Mouse (Mus musculus): ENCODE data around the gene Meis2. TPM values are rescaled to one million over a fixed set of nuclear protein-coding genes. Genes with fewer than 3 reads are reported as not detected.

Meis2 gene
- polyA plus RNA-seq, 1 experiment from 2014 or later = 117 TPM

- Histone ChIP-seq H3K4me3 (ENCODE audit: low read depth, low read length) (no peak overlapping the region), H3K27me3 (ENCODE audit: control insufficient read depth, insufficient read depth, low read length) (no peaks in the 10 kb centered on the region), H3K27ac (ENCODE audit: low read depth, low read length) (no peak overlapping the region), H3K4me2 (ENCODE audit: low read depth) (no peak overlapping the region), H3K9ac (ENCODE audit: low read length) (no peak overlapping the region), H3K36me3 (ENCODE audit: control insufficient read depth, insufficient read depth, low read length) (no peaks in the 10 kb centered on the region), H3K9me3 (ENCODE audit: control insufficient read depth, low read length) (no peaks in the 10 kb centered on the region), H3K4me1 (ENCODE audit: control insufficient read depth, insufficient read depth, low read length) (peaks cover 7% of the 10 kb centered on the region; the same call in 1 of the 2 replicates)
- 84% methylated on average over 3 of the region's 3 CpGs for WGBS
- ATAC-seq (ENCODE audit: insufficient read depth, low FRiP score, low TSS enrichment) (no peak), DNase-seq (ENCODE audit: low spot score) (no peak)
These were observed 139.9 kb downstream of the Meis2 start for GRCm38 (mm10) chr2:115925744-115926143.

GRCm38 (mm10) chr2:115924472-115924871, 141.2 kb downstream of the Meis2 start:
- WGBS = 92% methylated on average over 6 of the region's 6 CpGs
- Histone ChIP-seq H3K36me3 (ENCODE audit: control insufficient read depth, insufficient read depth, low read length) (no peaks in the 10 kb centered on the region), H3K9me3 (ENCODE audit: control insufficient read depth, low read length) (no peaks in the 10 kb centered on the region), H3K27ac (ENCODE audit: low read depth, low read length) (no peak overlapping the region), H3K9ac (ENCODE audit: low read length) (no peak overlapping the region), H3K4me3 (ENCODE audit: low read depth, low read length) (no peak overlapping the region), H3K4me2 (ENCODE audit: low read depth) (no peak overlapping the region), H3K4me1 (ENCODE audit: control insufficient read depth, insufficient read depth, low read length) (peaks cover 7% of the 10 kb centered on the region; the same call in 1 of the 2 replicates), H3K27me3 (ENCODE audit: control insufficient read depth, insufficient read depth, low read length) (no peaks in the 10 kb centered on the region)
- no peak for ATAC-seq (ENCODE audit: insufficient read depth, low FRiP score, low TSS enrichment)
- no peak for DNase-seq (ENCODE audit: low spot score)

GRCm38 (mm10) chr2:115923247-115923646, 142.4 kb downstream of the Meis2 start:
- Histone ChIP-seq H3K4me2 (ENCODE audit: low read depth) (no peak overlapping the region), H3K9me3 (ENCODE audit: control insufficient read depth, low read length) (no peaks in the 10 kb centered on the region), H3K27ac (ENCODE audit: low read depth, low read length) (no peak overlapping the region), H3K9ac (ENCODE audit: low read length) (no peak overlapping the region), H3K4me3 (ENCODE audit: low read depth, low read length) (no peak overlapping the region), H3K4me1 (ENCODE audit: control insufficient read depth, insufficient read depth, low read length) (peaks cover 7% of the 10 kb centered on the region; the same call in 1 of the 2 replicates), H3K27me3 (ENCODE audit: control insufficient read depth, insufficient read depth, low read length) (no peaks in the 10 kb centered on the region), H3K36me3 (ENCODE audit: control insufficient read depth, insufficient read depth, low read length) (no peaks in the 10 kb centered on the region; the same call in 1 of the 2 replicates)
- DNase-seq (ENCODE audit: low spot score) = peak; percentile 61
- ATAC-seq (ENCODE audit: insufficient read depth, low FRiP score, low TSS enrichment) = peak; percentile 72; the same call in 1 of the 2 replicates
- WGBS = 23% methylated on average over 6 of the region's 6 CpGs

- no peak overlapping the region for H3K4me3 ChIP-seq (ENCODE audit: low read depth, low read length)
- H3K9ac ChIP-seq (ENCODE audit: low read length) = no peak overlapping the region
- peaks cover 8% of the 10 kb centered on the region for H3K4me1 ChIP-seq (ENCODE audit: control insufficient read depth, insufficient read depth, low read length)
- H3K36me3 ChIP-seq (ENCODE audit: control insufficient read depth, insufficient read depth, low read length) = no peaks in the 10 kb centered on the region; the same call in 1 of the 2 replicates
- ATAC-seq (ENCODE audit: insufficient read depth, low FRiP score, low TSS enrichment) (no peak), DNase-seq (ENCODE audit: low spot score) (no peak)
- 91% methylated on average over 9 of the region's 9 CpGs for WGBS
- H3K27ac ChIP-seq (ENCODE audit: low read depth, low read length) = no peak overlapping the region
- H3K4me2 ChIP-seq (ENCODE audit: low read depth) = no peak overlapping the region
- no peaks in the 10 kb centered on the region for H3K9me3 ChIP-seq (ENCODE audit: control insufficient read depth, low read length)
- H3K27me3 ChIP-seq (ENCODE audit: control insufficient read depth, insufficient read depth, low read length) = no peaks in the 10 kb centered on the region
These were observed 144.0 kb downstream of the Meis2 start for GRCm38 (mm10) chr2:115921687-115922086.

- no peaks in the 10 kb centered on the region; the same call in 1 of the 2 replicates for H3K36me3 ChIP-seq (ENCODE audit: control insufficient read depth, insufficient read depth, low read length)
- H3K27me3 ChIP-seq (ENCODE audit: control insufficient read depth, insufficient read depth, low read length) = no peaks in the 10 kb centered on the region
- H3K9me3 ChIP-seq (ENCODE audit: control insufficient read depth, low read length) = no peaks in the 10 kb centered on the region
- 52% methylated on average over 5 of the region's 5 CpGs for WGBS
- DNase-seq (ENCODE audit: low spot score) (no peak), ATAC-seq (ENCODE audit: insufficient read depth, low FRiP score, low TSS enrichment) (no peak)
- H3K4me3 ChIP-seq (ENCODE audit: low read depth, low read length) = no peak overlapping the region
- H3K27ac ChIP-seq (ENCODE audit: low read depth, low read length) = no peak overlapping the region
- peaks cover 16% of the 10 kb centered on the region for H3K4me1 ChIP-seq (ENCODE audit: control insufficient read depth, insufficient read depth, low read length)
- H3K4me2 ChIP-seq (ENCODE audit: low read depth) = no peak overlapping the region
- no peak overlapping the region for H3K9ac ChIP-seq (ENCODE audit: low read length)
These were observed 145.2 kb downstream of the Meis2 start for GRCm38 (mm10) chr2:115920336-115920951.

- Histone ChIP-seq H3K27ac (ENCODE audit: low read depth, low read length) (no peak overlapping the region), H3K27me3 (ENCODE audit: control insufficient read depth, insufficient read depth, low read length) (no peaks in the 10 kb centered on the region), H3K9me3 (ENCODE audit: control insufficient read depth, low read length) (no peaks in the 10 kb centered on the region), H3K36me3 (ENCODE audit: control insufficient read depth, insufficient read depth, low read length) (no peaks in the 10 kb centered on the region; the same call in 1 of the 2 replicates), H3K4me2 (ENCODE audit: low read depth) (no peak overlapping the region), H3K4me3 (ENCODE audit: low read depth, low read length) (no peak overlapping the region), H3K9ac (ENCODE audit: low read length) (no peak overlapping the region), H3K4me1 (ENCODE audit: control insufficient read depth, insufficient read depth, low read length) (peaks cover 9% of the 10 kb centered on the region)
- DNase-seq (ENCODE audit: low spot score) (no peak), ATAC-seq (ENCODE audit: insufficient read depth, low FRiP score, low TSS enrichment) (no peak)
- 83% methylated on average over 14 of the region's 14 CpGs for WGBS
These were observed 146.2 kb downstream of the Meis2 start for GRCm38 (mm10) chr2:115919141-115920071.

GRCm38 (mm10) chr2:115918561-115918960, 147.1 kb downstream of the Meis2 start:
- Histone ChIP-seq H3K4me3 (ENCODE audit: low read depth, low read length) (no peak overlapping the region), H3K36me3 (ENCODE audit: control insufficient read depth, insufficient read depth, low read length) (no peaks in the 10 kb centered on the region; the same call in 1 of the 2 replicates), H3K4me2 (ENCODE audit: low read depth) (no peak overlapping the region), H3K27ac (ENCODE audit: low read depth, low read length) (no peak overlapping the region), H3K9me3 (ENCODE audit: control insufficient read depth, low read length) (no peaks in the 10 kb centered on the region), H3K4me1 (ENCODE audit: control insufficient read depth, insufficient read depth, low read length) (peaks cover 9% of the 10 kb centered on the region), H3K9ac (ENCODE audit: low read length) (no peak overlapping the region), H3K27me3 (ENCODE audit: control insufficient read depth, insufficient read depth, low read length) (no peaks in the 10 kb centered on the region)
- no peak for DNase-seq (ENCODE audit: low spot score)
- ATAC-seq (ENCODE audit: insufficient read depth, low FRiP score, low TSS enrichment) = no peak

- H3K4me3 ChIP-seq (ENCODE audit: low read depth, low read length) = no peak overlapping the region
- 71% methylated on average over 4 of the region's 4 CpGs for WGBS
- no peak overlapping the region for H3K9ac ChIP-seq (ENCODE audit: low read length)
- ATAC-seq (ENCODE audit: insufficient read depth, low FRiP score, low TSS enrichment) (no peak), DNase-seq (ENCODE audit: low spot score) (no peak)
- no peak overlapping the region for H3K27ac ChIP-seq (ENCODE audit: low read depth, low read length)
- H3K4me1 ChIP-seq (ENCODE audit: control insufficient read depth, insufficient read depth, low read length) = peaks cover 9% of the 10 kb centered on the region
- H3K9me3 ChIP-seq (ENCODE audit: control insufficient read depth, low read length) = no peaks in the 10 kb centered on the region
- H3K4me2 ChIP-seq (ENCODE audit: low read depth) = no peak overlapping the region
- H3K27me3 ChIP-seq (ENCODE audit: control insufficient read depth, insufficient read depth, low read length) = no peaks in the 10 kb centered on the region
- H3K36me3 ChIP-seq (ENCODE audit: control insufficient read depth, insufficient read depth, low read length) = no peaks in the 10 kb centered on the region; the same call in 1 of the 2 replicates
These were observed 151.1 kb downstream of the Meis2 start for GRCm38 (mm10) chr2:115914539-115914938.
